Mouse (Mus musculus) forebrain, embryonic 13.5 days (tissue): ENCODE measurements at regions not wholly inside any gene's neighbourhood (a gene's known extent, or its start where the extent isn't known, plus 50 kb on each side); places are given as distances from the start of the nearest gene placed in this dataset.

Source experiments
- ATAC-seq: fragments of 200-750 bp; cut with Nextera tagmentation; 2 replicates; pipeline ENCODE4 v1.8.0; 2017
- H3K27ac ChIP-seq: fragments of 300-500 bp; sonication (generic); 2 replicates; pipeline ENCODE4 v1.5.1; 2015; ENCODE audit warnings: inconsistent platforms, mild to moderate bottlenecking, moderate library complexity
- H3K27me3 ChIP-seq: fragments of 300-500 bp; sonication (generic); 2 replicates; pipeline ENCODE4 v1.6.1; 2015; ENCODE audit warnings: mild to moderate bottlenecking, inconsistent platforms
- H3K36me3 ChIP-seq: fragments of 300-500 bp; sonication (generic); 2 replicates; pipeline ENCODE4 v1.6.1; 2015; ENCODE audit warnings: mild to moderate bottlenecking, inconsistent platforms; ENCODE audit not compliant: poor library complexity, severe bottlenecking
- H3K4me1 ChIP-seq: fragments of 300-500 bp; sonication (generic); 2 replicates; pipeline ENCODE4 v1.6.1; 2015; ENCODE audit warnings: inconsistent platforms
- H3K4me2 ChIP-seq: fragments of 300-500 bp; sonication (generic); 2 replicates; pipeline ENCODE4 v1.6.1; 2015; ENCODE audit warnings: inconsistent platforms, mild to moderate bottlenecking, moderate library complexity
- H3K4me3 ChIP-seq: fragments of 300-500 bp; sonication (generic); 2 replicates; pipeline ENCODE4 v1.5.1; 2015; ENCODE audit warnings: mild to moderate bottlenecking, inconsistent platforms
- H3K9ac ChIP-seq: fragments of 300-500 bp; sonication (generic); 2 replicates; pipeline ENCODE4 v1.6.1; 2015; ENCODE audit warnings: mild to moderate bottlenecking, inconsistent platforms
- H3K9me3 ChIP-seq: fragments of 300-500 bp; sonication (generic); replicated peaks from 2 replicates; pipeline ENCODE4 v1.6.1; 2016; ENCODE audit warnings: inconsistent platforms
- WGBS: fragments of 180-500 bp; shearing (Covaris S2); methylation state at CpG from one replicate; pipeline ENCODE4 v1.1.7; 2015; 5-methylcytosine and 5-hydroxymethylcytosine counted together

DNA sequence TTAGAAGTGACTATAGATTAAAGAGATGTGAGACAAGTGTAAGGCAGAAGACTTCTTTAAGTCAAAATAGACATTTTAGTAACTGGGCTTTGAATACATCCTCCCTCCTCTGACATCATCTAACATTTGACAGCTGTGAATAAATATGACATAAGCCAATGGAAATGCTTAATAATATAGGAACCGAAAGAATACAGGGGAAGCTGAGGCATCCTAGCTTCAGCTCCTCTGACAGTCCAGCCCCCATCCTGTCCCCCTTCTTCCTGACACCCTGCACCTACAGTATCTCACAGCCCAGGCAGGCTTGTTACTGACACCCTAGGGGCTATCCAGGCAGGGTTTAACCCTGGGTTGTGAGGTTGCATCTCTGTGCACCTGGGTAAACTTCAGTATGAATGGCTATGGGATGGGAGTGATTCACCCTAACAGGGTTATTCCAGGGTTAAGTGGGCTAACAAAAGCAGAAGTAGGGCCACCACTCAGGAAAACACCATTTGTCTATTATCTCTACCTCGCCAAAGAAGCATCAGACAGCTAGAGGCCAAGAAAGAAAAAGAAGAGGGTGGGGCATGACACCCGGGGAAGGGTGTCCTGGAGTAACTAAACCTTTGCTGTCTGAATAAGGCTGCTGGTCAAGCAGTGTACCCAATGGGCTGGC, 158.6 kb upstream of the Dyrk2 start:
- Histone ChIP-seq H3K36me3 (no peaks in the 10 kb centered on the region), H3K9ac (no peak overlapping the region), H3K27me3 (no peaks in the 10 kb centered on the region), H3K9me3 (no peaks in the 10 kb centered on the region), H3K4me3 (no peak overlapping the region), H3K27ac (no peak overlapping the region), H3K4me2 (no peak overlapping the region), H3K4me1 (no peaks in the 10 kb centered on the region)
- ATAC-seq = no peak
- WGBS = 72% methylated on average over 3 of the region's 3 CpGs

DNA sequence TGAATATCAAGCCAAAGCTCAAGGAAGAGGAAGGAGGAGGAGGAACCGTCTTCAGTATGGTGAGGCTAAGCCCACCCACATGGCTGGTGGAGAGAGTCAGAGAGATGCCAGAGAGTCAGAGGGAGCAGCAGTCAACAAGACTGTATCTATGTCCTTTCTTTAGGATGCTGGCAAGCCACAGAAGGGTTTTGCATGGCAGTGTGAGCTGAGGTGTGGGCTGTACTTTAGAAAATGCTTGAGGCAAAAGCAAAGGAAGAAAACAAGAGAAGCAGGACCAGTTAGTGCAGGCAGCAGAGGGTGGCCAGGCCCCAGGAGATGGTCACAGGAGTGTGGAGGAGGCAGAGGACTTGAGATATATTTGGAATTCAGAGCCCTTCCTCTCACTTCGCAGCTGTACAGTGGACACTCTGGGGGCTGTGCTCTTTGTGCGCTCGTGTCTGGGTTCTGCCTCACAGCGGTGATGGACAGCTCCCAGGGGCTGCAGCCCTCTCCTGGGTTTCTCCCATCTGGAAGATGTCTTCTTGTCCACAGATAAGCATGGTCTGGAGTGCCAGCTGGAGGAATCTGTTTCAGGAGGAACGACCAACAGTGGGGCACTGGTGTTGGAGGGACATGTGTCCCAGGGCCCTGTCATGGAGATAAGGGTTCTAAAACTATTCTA, 157.4 kb upstream of the Dyrk2 start:
- H3K4me2 ChIP-seq = no peak overlapping the region
- no peaks in the 10 kb centered on the region for H3K9me3 ChIP-seq
- no peaks in the 10 kb centered on the region for H3K36me3 ChIP-seq
- WGBS = 76% methylated on average over 6 of the region's 6 CpGs
- no peak for ATAC-seq
- H3K4me1 ChIP-seq = no peaks in the 10 kb centered on the region
- H3K27me3 ChIP-seq = no peaks in the 10 kb centered on the region
- no peak overlapping the region for H3K27ac ChIP-seq
- H3K9ac ChIP-seq = no peak overlapping the region
- H3K4me3 ChIP-seq = no peak overlapping the region

DNA sequence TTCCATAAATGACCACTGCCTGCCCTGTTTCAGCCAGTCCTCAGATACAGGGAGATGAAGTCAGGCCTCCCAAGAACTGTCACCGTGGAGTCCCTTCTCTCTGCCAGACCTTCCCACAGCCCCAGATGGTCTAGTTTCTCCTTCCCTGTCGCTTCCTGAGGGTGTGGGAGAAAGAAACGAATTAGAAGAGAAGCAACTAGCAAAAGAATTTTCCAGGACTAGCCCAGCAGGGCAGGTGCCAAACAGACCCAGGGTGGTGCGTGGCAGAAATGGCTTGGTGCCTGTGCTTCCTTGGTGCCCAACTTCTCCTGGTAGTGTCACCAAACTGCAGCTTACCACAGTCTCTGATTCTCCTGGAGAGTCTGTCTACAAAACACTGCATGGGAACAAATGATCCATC, 156.3 kb upstream of the Dyrk2 start:
- ATAC-seq = no peak
- Histone ChIP-seq H3K9ac (no peak overlapping the region), H3K4me2 (no peak overlapping the region), H3K9me3 (no peaks in the 10 kb centered on the region), H3K27ac (no peak overlapping the region), H3K4me3 (no peak overlapping the region), H3K4me1 (no peaks in the 10 kb centered on the region), H3K27me3 (no peaks in the 10 kb centered on the region), H3K36me3 (no peaks in the 10 kb centered on the region)
- 78% methylated on average over 4 of the region's 4 CpGs for WGBS

DNA sequence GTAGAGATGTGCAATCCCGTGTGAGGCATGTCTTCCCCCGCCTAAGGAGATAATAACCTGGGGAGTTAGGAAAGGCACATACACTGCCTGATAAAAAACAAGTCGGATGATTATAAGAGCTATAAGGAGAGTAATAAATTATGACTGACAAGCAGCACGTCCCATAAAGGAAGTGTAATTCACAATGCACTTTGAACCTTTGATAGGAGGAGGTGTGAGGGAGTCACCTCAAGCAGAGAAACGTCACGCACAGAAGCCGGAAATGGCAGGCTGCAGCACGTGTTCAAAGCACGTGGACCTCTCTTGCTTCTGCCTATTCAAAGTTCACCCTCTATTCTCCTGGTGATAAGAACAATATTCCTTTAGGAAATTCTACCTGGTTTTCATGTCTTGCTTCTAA, 154.4 kb upstream of the Dyrk2 start:
- Histone ChIP-seq H3K4me2 (no peak overlapping the region), H3K36me3 (no peaks in the 10 kb centered on the region), H3K4me1 (no peaks in the 10 kb centered on the region), H3K27me3 (no peaks in the 10 kb centered on the region), H3K4me3 (no peak overlapping the region), H3K9ac (no peak overlapping the region), H3K9me3 (no peaks in the 10 kb centered on the region), H3K27ac (no peak overlapping the region)
- ATAC-seq = no peak
- 84% methylated on average over 9 of the region's 9 CpGs for WGBS

DNA sequence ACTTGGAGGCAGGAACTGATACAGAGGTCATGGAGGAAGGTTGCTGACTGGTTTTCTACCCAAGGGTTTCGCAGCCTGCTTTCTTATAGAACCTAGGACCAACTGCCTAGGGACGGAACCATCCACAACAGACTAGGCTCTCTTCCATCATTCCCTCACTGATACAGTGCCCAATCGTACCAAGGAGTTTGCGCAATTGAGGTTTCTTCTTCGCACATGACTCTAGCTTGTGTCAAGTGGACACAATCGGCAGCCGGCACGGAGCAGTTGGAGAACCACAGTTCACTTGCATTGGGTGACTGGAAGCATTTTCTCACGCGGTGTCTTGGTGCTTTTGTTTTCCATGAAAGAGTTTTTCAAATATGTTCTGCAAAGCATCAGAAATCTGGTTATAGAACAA, 149.1 kb upstream of the Dyrk2 start:
- ATAC-seq = no peak
- no peak overlapping the region for H3K9ac ChIP-seq
- H3K4me1 ChIP-seq = no peaks in the 10 kb centered on the region
- H3K36me3 ChIP-seq = no peaks in the 10 kb centered on the region
- H3K9me3 ChIP-seq = no peaks in the 10 kb centered on the region
- H3K4me2 ChIP-seq = no peak overlapping the region
- no peak overlapping the region for H3K4me3 ChIP-seq
- H3K27ac ChIP-seq = no peak overlapping the region
- H3K27me3 ChIP-seq = no peaks in the 10 kb centered on the region
- WGBS = 94% methylated on average over 10 of the region's 10 CpGs

DNA sequence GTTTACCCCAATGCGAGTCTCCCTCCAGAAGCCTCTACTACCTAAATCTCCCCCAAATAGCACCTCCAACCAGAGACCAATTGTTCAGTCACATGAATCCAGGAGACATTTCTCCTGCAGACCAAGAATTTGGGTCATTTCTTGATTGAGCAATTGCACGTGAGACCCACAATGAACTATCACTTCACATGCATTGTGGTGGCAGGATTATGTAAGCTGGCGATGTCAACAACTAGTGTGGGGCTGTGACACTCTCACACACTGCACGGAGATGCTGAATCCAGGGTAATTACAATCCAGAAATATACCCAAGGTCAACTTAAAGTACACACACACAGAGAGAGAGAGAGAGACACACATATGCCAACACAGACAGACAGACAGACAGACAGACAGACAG, 148.5 kb upstream of the Dyrk2 start:
- 91% methylated on average over 4 of the region's 4 CpGs for WGBS
- ATAC-seq = no peak
- no peak overlapping the region for H3K27ac ChIP-seq
- H3K36me3 ChIP-seq = no peaks in the 10 kb centered on the region
- no peak overlapping the region for H3K9ac ChIP-seq
- H3K4me1 ChIP-seq = no peaks in the 10 kb centered on the region
- no peaks in the 10 kb centered on the region for H3K9me3 ChIP-seq
- H3K27me3 ChIP-seq = no peaks in the 10 kb centered on the region
- no peak overlapping the region for H3K4me3 ChIP-seq
- H3K4me2 ChIP-seq = no peak overlapping the region

DNA sequence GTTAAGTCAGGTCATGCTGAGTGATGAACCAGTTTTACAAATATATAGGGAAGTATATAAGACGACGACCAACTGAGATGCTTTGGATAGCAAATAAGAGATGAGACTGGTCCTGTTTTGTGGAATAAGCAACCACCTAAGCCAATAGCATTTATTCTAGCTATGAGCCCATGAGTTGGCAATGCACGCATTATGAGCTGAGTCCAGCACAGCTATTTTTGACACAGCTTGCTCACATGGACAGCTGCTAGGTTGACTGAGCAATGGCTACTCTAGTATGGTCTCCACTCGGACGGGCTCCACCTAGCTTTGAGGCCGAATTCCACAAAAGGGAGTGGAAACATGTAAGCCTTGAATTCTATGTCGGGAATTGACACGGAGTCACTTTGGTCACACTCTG, 146.1 kb upstream of the Dyrk2 start:
- Histone ChIP-seq H3K27ac (no peak overlapping the region), H3K27me3 (no peaks in the 10 kb centered on the region), H3K4me3 (no peak overlapping the region), H3K36me3 (no peaks in the 10 kb centered on the region), H3K4me2 (no peak overlapping the region), H3K9me3 (no peaks in the 10 kb centered on the region), H3K9ac (no peak overlapping the region), H3K4me1 (no peaks in the 10 kb centered on the region)
- 95% methylated on average over 8 of the region's 8 CpGs for WGBS
- no peak for ATAC-seq

DNA sequence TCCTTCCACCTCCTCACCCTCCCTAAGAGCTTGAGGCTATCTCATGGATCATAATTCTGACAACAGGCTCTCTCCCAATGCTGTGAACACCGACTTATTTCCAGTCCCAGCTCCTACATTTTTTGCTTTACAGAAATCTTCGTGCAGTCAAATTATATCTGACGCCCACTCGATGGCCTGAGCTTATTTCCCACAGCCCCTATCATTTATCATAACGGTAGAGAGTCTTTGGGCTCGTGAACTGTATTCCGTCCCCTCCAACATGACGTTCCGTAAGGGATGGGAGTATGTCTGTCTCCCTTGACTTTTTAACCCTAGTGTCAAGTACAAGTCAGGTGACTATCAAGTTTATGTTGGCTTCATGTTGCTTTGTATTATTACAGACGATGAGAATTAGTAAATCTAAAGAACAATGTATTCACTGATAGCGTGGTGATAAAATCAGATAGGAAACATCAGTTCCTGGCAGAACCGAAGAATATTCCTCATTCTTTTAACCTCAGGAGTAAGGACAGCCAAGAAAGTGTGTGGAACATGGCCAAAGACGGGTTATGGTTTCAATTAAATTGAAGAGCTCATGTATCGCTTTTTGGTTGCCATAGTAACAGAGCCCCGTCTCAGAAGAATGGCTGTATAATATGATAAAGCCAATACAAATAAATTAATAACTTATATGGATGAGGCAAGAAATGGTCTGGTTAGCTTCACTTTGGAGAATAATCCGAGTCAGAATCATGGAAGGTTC, 145.5 kb upstream of the Dyrk2 start:
- no peaks in the 10 kb centered on the region for H3K36me3 ChIP-seq
- 90% methylated on average over 16 of the region's 16 CpGs for WGBS
- H3K9ac ChIP-seq = no peak overlapping the region
- no peak overlapping the region for H3K27ac ChIP-seq
- H3K27me3 ChIP-seq = no peaks in the 10 kb centered on the region
- ATAC-seq = no peak
- no peaks in the 10 kb centered on the region for H3K9me3 ChIP-seq
- H3K4me1 ChIP-seq = no peaks in the 10 kb centered on the region
- H3K4me2 ChIP-seq = no peak overlapping the region
- H3K4me3 ChIP-seq = no peak overlapping the region

DNA sequence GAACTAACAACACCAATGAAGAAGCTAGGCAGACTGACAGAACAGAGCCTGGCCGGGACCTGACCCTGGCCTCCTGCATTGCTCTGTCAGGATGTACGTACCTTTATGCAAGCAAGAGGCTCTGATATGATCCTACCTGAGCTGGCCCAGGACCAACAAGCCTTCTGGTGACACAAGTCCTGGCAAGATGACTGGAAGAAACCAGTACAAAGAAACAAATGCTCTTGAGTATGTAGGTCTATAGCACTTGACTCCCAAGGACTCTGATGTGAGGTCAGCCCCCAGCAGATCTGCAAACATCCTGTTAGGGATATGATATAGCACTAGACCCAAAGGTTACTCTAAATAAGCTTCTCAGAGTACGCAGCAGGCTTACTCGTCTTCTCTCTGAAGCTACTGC, 144.7 kb upstream of the Dyrk2 start:
- Histone ChIP-seq H3K36me3 (no peaks in the 10 kb centered on the region), H3K4me2 (no peak overlapping the region), H3K9ac (no peak overlapping the region), H3K4me1 (no peaks in the 10 kb centered on the region), H3K9me3 (no peaks in the 10 kb centered on the region), H3K4me3 (no peak overlapping the region), H3K27me3 (no peaks in the 10 kb centered on the region), H3K27ac (no peak overlapping the region)
- ATAC-seq = no peak
- WGBS = 88% methylated on average over 4 of the region's 4 CpGs

DNA sequence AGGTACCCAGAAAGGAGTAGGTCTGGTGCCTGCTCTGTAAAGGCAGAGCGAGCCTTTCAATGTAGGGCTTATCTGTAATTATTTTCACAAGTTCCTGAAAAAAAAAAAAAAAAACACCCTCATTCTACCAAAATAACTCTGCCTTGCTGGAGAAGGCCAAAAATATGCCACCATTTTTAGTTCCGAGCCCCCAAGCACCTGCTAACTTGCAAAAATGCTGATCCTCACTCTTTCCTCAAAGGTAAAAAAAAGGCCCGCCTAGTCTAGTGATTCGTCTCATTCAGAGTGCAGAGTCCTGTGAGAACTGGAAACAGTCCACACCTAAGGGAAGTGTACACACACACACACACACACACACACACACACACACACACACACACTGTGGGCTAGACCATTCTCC, 143.7 kb upstream of the Dyrk2 start:
- no peak overlapping the region for H3K4me2 ChIP-seq
- H3K4me3 ChIP-seq = no peak overlapping the region
- WGBS = 79% methylated on average over 4 of the region's 4 CpGs
- H3K9ac ChIP-seq = no peak overlapping the region
- no peak for ATAC-seq
- no peaks in the 10 kb centered on the region for H3K27me3 ChIP-seq
- H3K36me3 ChIP-seq = no peaks in the 10 kb centered on the region
- no peaks in the 10 kb centered on the region for H3K4me1 ChIP-seq
- H3K9me3 ChIP-seq = no peaks in the 10 kb centered on the region
- no peak overlapping the region for H3K27ac ChIP-seq

DNA sequence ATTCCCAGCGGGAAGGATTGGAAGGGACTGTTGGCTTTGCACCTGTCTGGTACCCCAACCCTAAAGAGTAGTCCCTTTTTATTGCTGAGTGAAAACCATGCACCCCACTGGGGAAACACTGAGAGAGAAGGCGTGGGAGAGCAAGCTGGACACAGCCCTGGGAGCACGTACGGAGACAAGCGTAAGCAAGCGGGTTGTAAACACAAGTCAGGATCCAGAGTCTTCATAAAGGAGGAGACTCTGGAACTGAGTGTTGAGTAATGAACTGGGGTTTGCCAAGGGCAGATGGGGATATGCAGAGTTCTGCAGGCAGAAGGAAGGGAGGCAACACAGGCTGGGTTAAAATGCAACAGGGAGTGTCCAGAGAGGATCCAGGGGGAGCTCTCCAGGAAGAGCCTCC, 141.5 kb upstream of the Dyrk2 start:
- no peak overlapping the region for H3K9ac ChIP-seq
- no peaks in the 10 kb centered on the region for H3K4me1 ChIP-seq
- no peaks in the 10 kb centered on the region for H3K9me3 ChIP-seq
- no peaks in the 10 kb centered on the region for H3K36me3 ChIP-seq
- no peak overlapping the region for H3K4me2 ChIP-seq
- H3K27me3 ChIP-seq = no peaks in the 10 kb centered on the region
- 82% methylated on average over 6 of the region's 6 CpGs for WGBS
- H3K4me3 ChIP-seq = no peak overlapping the region
- H3K27ac ChIP-seq = no peak overlapping the region
- ATAC-seq = no peak

DNA sequence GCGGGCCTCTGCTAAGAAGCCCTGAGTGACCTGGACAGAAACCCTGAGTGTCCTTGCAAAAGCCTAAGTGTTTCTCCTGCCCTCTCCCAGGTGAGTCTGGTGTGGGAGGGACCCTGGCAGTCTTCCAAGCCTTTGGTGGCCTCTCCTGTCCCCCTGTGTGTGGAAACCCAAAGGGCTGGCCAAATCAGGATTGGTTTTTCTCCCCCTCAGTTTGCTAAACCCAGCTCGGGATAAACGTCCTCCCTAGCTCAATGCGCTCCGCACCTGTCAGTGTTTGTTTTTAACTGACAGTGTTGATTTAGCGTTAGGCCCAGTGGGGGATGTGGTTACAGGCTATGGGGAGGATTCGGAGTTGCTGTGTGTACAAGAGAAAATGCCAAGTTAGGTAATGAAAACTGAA, 140.9 kb upstream of the Dyrk2 start:
- Histone ChIP-seq H3K36me3 (no peaks in the 10 kb centered on the region), H3K4me1 (no peaks in the 10 kb centered on the region), H3K27ac (no peak overlapping the region), H3K4me2 (no peak overlapping the region), H3K4me3 (no peak overlapping the region), H3K9ac (no peak overlapping the region), H3K27me3 (no peaks in the 10 kb centered on the region), H3K9me3 (no peaks in the 10 kb centered on the region)
- ATAC-seq = no peak
- WGBS = 60% methylated on average over 7 of the region's 7 CpGs
